Mouse (Mus musculus): ENCODE measurements around the gene Spag6. TPM values are rescaled to one million over a fixed set of nuclear protein-coding genes. Genes with fewer than 3 reads are reported as not detected.

Gene Spag6
- polyA plus RNA-seq, 2 experiments = not detected

GRCm38 (mm10) chr2:18675681-18676456 is 18.0 kb upstream of the Spag6 start:
- H3K4me2 ChIP-seq (ENCODE audit: low read depth) = peak overlapping the region; percentile 84
- H3K9me3 ChIP-seq (ENCODE audit: control insufficient read depth, low read length) = no peaks in the 10 kb centered on the region
- peak overlapping the region; percentile 68 for H3K9ac ChIP-seq (replicated peaks)
- H3K36me3 ChIP-seq (replicated peaks; ENCODE audit: control insufficient read depth, insufficient read depth, low read depth) = no peaks in the 10 kb centered on the region
- 14% methylated on average over 42 of the region's 42 CpGs for WGBS (ENCODE audit: insufficient replicate concordance)
- DNase-seq (ENCODE audit: low read depth in 3 of 3, low spot score in 3 of 3) = no peak
- ATAC-seq (ENCODE audit: insufficient read depth) = no peak
- TF ChIP-seq EP300 (IDR thresholded peaks at IDR 0.05; ENCODE audit: low read depth) (no peak), CTCF (IDR thresholded peaks at IDR 0.05; ENCODE audit: low read depth) (no peak)
- H3K4me3 ChIP-seq (ENCODE audit: insufficient read depth in 1 of 2, low read depth in 2 of 2, low read length in 2 of 2) = peak overlapping the region; percentile 48 to 59
- peaks cover 3 to 6% of the 10 kb centered on the region in 2 experiments; a peak in 2 of 4 replicates for H3K4me1 ChIP-seq (replicated peaks; ENCODE audit: control insufficient read depth in 2 of 2, insufficient read depth in 2 of 2, low read length in 1 of 2)
- H3K27me3 ChIP-seq (ENCODE audit: control insufficient read depth, insufficient read depth, low read length) = peaks cover 56% of the 10 kb centered on the region
- no peak overlapping the region for H3K27ac ChIP-seq

- WGBS (ENCODE audit: insufficient replicate concordance) = 0% methylated on average over 33 of the region's 64 CpGs
- peak in 2 of 3 experiments; percentile 24 to 35 for DNase-seq (ENCODE audit: low read depth in 3 of 3, low spot score in 3 of 3)
Observed at GRCm38 (mm10) chr2:18676457-18676935, 17.3 kb upstream of the Spag6 start.

GRCm38 (mm10) chr2:18676936-18677491 is 16.8 kb upstream of the Spag6 start, which contains the start of gene Bmi1:
TSS of gene Bmi1 (plus strand) at chr2:18677018.
- TF ChIP-seq CTCF (IDR thresholded peaks at IDR 0.05; ENCODE audit: low read depth) = no peak
- no peak for TF ChIP-seq EP300 (IDR thresholded peaks at IDR 0.05; ENCODE audit: low read depth)
- no peak within 1 kb of the TSS for H3K27ac ChIP-seq
- DNase-seq (ENCODE audit: low read depth in 3 of 3, low spot score in 3 of 3) = peak; percentile 33 to 36 (median 36)
- peaks cover 58% of the 10 kb centered on the region for H3K27me3 ChIP-seq (ENCODE audit: control insufficient read depth, insufficient read depth, low read length)
- no peaks in the 10 kb centered on the region for H3K36me3 ChIP-seq (replicated peaks; ENCODE audit: control insufficient read depth, insufficient read depth, low read depth)
- ATAC-seq (ENCODE audit: insufficient read depth) = peak; percentile 57
- under 1% methylated on average over 73 of the region's 77 CpGs for WGBS (ENCODE audit: insufficient replicate concordance)
- H3K9ac ChIP-seq (replicated peaks) = peak within 1 kb of the TSS; percentile 68
- H3K4me1 ChIP-seq (replicated peaks; ENCODE audit: control insufficient read depth in 2 of 2, insufficient read depth in 2 of 2, low read length in 1 of 2) = peaks cover 3 to 6% of the 10 kb centered on the region in 2 experiments; a peak in 2 of 4 replicates
- H3K4me3 ChIP-seq (ENCODE audit: insufficient read depth in 1 of 2, low read depth in 2 of 2, low read length in 2 of 2) = peak within 1 kb of the TSS; percentile 59 to 79
- peak within 1 kb of the TSS; percentile 84 for H3K4me2 ChIP-seq (ENCODE audit: low read depth)
- no peaks in the 10 kb centered on the region for H3K9me3 ChIP-seq (ENCODE audit: control insufficient read depth, low read length)

More at GRCm38 (mm10) chr2:18676457-18676935, 17.3 kb upstream of the Spag6 start:
- Histone ChIP-seq H3K4me2 (ENCODE audit: low read depth) (peak overlapping the region; percentile 84), H3K9me3 (ENCODE audit: control insufficient read depth, low read length) (no peaks in the 10 kb centered on the region), H3K4me1 (replicated peaks; ENCODE audit: control insufficient read depth in 2 of 2, insufficient read depth in 2 of 2, low read length in 1 of 2) (peaks cover 3 to 6% of the 10 kb centered on the region in 2 experiments; a peak in 2 of 4 replicates), H3K27ac (no peak overlapping the region), H3K9ac (replicated peaks) (peak overlapping the region; percentile 68), H3K4me3 (ENCODE audit: insufficient read depth in 1 of 2, low read depth in 2 of 2, low read length in 2 of 2) (peak overlapping the region; percentile 48 to 59), H3K27me3 (ENCODE audit: control insufficient read depth, insufficient read depth, low read length) (peaks cover 58% of the 10 kb centered on the region), H3K36me3 (replicated peaks; ENCODE audit: control insufficient read depth, insufficient read depth, low read depth) (no peaks in the 10 kb centered on the region)
- peak; percentile 71 for ATAC-seq (ENCODE audit: insufficient read depth)
- TF ChIP-seq EP300 (IDR thresholded peaks at IDR 0.05; ENCODE audit: low read depth) (no peak), CTCF (IDR thresholded peaks at IDR 0.05; ENCODE audit: low read depth) (no peak)

GRCm38 (mm10) chr2:18677631-18678471 is 16.0 kb upstream of the Spag6 start:
- Histone ChIP-seq H3K4me2 (ENCODE audit: low read depth) (peak overlapping the region; percentile 84), H3K27me3 (ENCODE audit: control insufficient read depth, insufficient read depth, low read length) (peaks cover 58% of the 10 kb centered on the region), H3K27ac (no peak overlapping the region), H3K36me3 (replicated peaks; ENCODE audit: control insufficient read depth, insufficient read depth, low read depth) (no peaks in the 10 kb centered on the region), H3K4me1 (replicated peaks; ENCODE audit: control insufficient read depth in 2 of 2, insufficient read depth in 2 of 2, low read length in 1 of 2) (peaks cover 3 to 6% of the 10 kb centered on the region in 2 experiments; a peak in 2 of 4 replicates), H3K9ac (replicated peaks) (peak overlapping the region; percentile 68), H3K9me3 (ENCODE audit: control insufficient read depth, low read length) (no peaks in the 10 kb centered on the region), H3K4me3 (ENCODE audit: insufficient read depth in 1 of 2, low read depth in 2 of 2, low read length in 2 of 2) (peak overlapping the region; percentile 59 to 79)
- ATAC-seq (ENCODE audit: insufficient read depth) (no peak), DNase-seq (ENCODE audit: low read depth in 3 of 3, low spot score in 3 of 3) (no peak)
- no peak for TF ChIP-seq CTCF (IDR thresholded peaks at IDR 0.05; ENCODE audit: low read depth)
- no peak for TF ChIP-seq EP300 (IDR thresholded peaks at IDR 0.05; ENCODE audit: low read depth)
- under 1% methylated on average over 51 of the region's 55 CpGs for WGBS (ENCODE audit: insufficient replicate concordance)

Data from liver, embryonic 14.5 days (tissue).